Mouse (Mus musculus) cerebellum, adult (tissue): ENCODE measurements around the gene Rcan2.

Source experiments
- ATAC-seq: cut with Nextera tagmentation; 2 replicates; pipeline ENCODE4 v1.9.2; 2017; ENCODE audit warnings: mild to moderate bottlenecking, moderate library complexity, mixed read lengths; ENCODE audit not compliant: insufficient number of reproducible peaks, low FRiP score, low TSS enrichment

Gene Rcan2

GRCm38 (mm10) chr17:44058145-44058544 is 257.0 kb downstream of the Rcan2 start:
- no peak for ATAC-seq

GRCm38 (mm10) chr17:44060781-44061180 is 259.6 kb downstream of the Rcan2 start:
- ATAC-seq, result no peak

- no peak for ATAC-seq
These were observed 260.2 kb downstream of the Rcan2 start for GRCm38 (mm10) chr17:44061289-44061890.

GRCm38 (mm10) chr17:44068876-44069275 is 267.7 kb downstream of the Rcan2 start:
- no peak for ATAC-seq

GRCm38 (mm10) chr17:44071680-44072079 is 270.5 kb downstream of the Rcan2 start:
- no peak for ATAC-seq

GRCm38 (mm10) chr17:44075601-44076000 is 274.4 kb downstream of the Rcan2 start:
- ATAC-seq, result no peak

- no peak for ATAC-seq
These were observed 275.0 kb downstream of the Rcan2 start for GRCm38 (mm10) chr17:44076051-44076680.

- no peak for ATAC-seq
These were observed 276.1 kb downstream of the Rcan2 start for GRCm38 (mm10) chr17:44077146-44077842.

- no peak for ATAC-seq
These were observed 276.7 kb downstream of the Rcan2 start for GRCm38 (mm10) chr17:44077843-44078160.

GRCm38 (mm10) chr17:44078631-44079350 is 277.6 kb downstream of the Rcan2 start, which contains the start of gene Enpp5:
Enpp5 (plus strand) TSS chr17:44078813.
- ATAC-seq, result peak; percentile 99

GRCm38 (mm10) chr17:44083156-44083555 is 282.0 kb downstream of the Rcan2 start:
- no peak for ATAC-seq

GRCm38 (mm10) chr17:44088226-44088625 is 287.1 kb downstream of the Rcan2 start:
- no peak for ATAC-seq
